Mouse (Mus musculus) left cerebral cortex, adult 8-10 months (tissue): ENCODE measurements around the gene Vmn1r226. TPM values are rescaled to one million over a fixed set of nuclear protein-coding genes. Genes with fewer than 3 reads are reported as not detected.

ENCODE experiments used
- DNase-seq, 2 experiments: peaks; one replicate each; pipeline ENCODE4 v3.0.0; 2022; ENCODE audit warnings: low spot score in 2 of 2
- total RNA-seq, 4 experiments: library from RNA; stranded (reverse); gene quantifications; 2 replicates each; pipeline ENCODE4 v1.2.4; 2022

Vmn1r226 gene
- total RNA-seq: not detected

DNA sequence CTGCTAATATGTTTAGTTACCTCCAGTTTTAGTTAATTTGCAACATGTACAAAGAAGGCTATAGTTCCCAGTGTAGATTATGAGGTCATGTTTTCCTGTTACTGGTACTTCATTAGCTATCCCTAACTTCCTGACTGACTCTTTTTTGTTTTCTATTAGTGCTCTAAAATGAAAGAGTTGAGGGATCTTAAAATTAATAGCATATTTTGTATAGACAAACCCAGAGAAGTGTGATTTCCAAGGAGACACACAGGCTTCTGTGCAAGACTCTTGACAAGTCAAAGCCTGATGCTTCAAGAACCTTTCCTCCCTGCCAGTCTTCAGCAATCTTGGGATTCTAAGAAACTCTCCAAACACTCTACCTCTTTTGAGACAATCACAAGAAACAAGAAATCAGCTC lies at the start of gene Vmn1r226:
TSS of gene Vmn1r226 (plus strand) at position 301 of the 400 bp plus-strand sequence.
- no peak for DNase-seq

DNA sequence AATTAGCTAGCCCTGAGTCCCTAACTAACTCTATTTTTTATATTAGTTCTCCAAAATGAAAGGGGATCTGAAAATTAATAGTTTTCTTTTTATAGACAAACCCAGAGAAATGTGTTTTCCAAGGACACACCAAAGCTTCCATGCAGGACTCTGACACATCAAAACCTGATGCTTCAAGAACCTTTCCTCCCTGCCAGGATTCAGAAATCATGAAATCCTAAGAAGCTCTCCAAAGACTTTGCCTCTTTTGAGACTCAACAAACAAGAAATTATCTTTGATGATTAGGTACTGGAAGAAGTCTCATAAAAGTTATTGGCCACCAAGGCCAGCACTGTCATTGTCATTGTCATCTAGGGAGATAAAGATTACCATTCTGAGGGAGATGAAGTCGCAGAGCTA lies 46.9 kb downstream of the Vmn1r226 start, which contains the start of gene Vmn1r227:
TSS of gene Vmn1r227 (plus strand) at position 301 of the 400 bp plus-strand sequence.
- DNase-seq: no peak

Other genes with a start within 250 kb of the Vmn1r226 start
- under 1 TPM in 1 of 4 experiments, not detected in 3; 0.07 TPM for gene Vmn2r108, start 201.5 kb upstream of the Vmn1r226 start, total RNA-seq
- gene Vmn1r225, start 184.7 kb upstream of the Vmn1r226 start, total RNA-seq: not detected
- gene Vmn2r109, start 118.1 kb upstream of the Vmn1r226 start, total RNA-seq: not detected
- gene Vmn2r110, start 86.4 kb upstream of the Vmn1r226 start, total RNA-seq: not detected
- gene Fpr-rs3, start 58.0 kb upstream of the Vmn1r226 start, total RNA-seq: not detected
- gene Vmn1r227, start 47.0 kb downstream of the Vmn1r226 start, total RNA-seq: not detected
- gene Vmn1r228, start 103.3 kb downstream of the Vmn1r226 start, total RNA-seq: not detected
- under 1 TPM; 0.02 to 0.07 (median 0.06) TPM for gene Vmn1r229, start 128.7 kb downstream of the Vmn1r226 start, total RNA-seq
- gene Vmn1r230, start 157.6 kb downstream of the Vmn1r226 start, total RNA-seq: not detected
- gene Vmn1r231, start 222.2 kb downstream of the Vmn1r226 start, total RNA-seq: not detected
- gene Vmn1r232, start 236.9 kb downstream of the Vmn1r226 start, total RNA-seq: under 1 TPM in 1 of 4 experiments, not detected in 3; 0.22 TPM